Mouse (Mus musculus): ENCODE measurements at regions not wholly inside any gene's neighbourhood (a gene's known extent, or its start where the extent isn't known, plus 50 kb on each side); places are given as distances from the start of the nearest gene placed in this dataset.

- no peak for DNase-seq
- intact Hi-C loops (cut with DNase I), result no loop called here
Observed at GRCm38 (mm10) chr14:48853479-48854187, 180.0 kb upstream of the Otx2 start.

- no peak for DNase-seq
- intact Hi-C loops (cut with DNase I), result no loop called here
Observed at GRCm38 (mm10) chr14:48852787-48853186, 179.2 kb upstream of the Otx2 start.

- no peak for DNase-seq
- intact Hi-C loops (cut with DNase I), result no loop called here
Observed at GRCm38 (mm10) chr14:48852061-48852460, 178.4 kb upstream of the Otx2 start.

- no peak for DNase-seq
- intact Hi-C loops (cut with DNase I), result no loop called here
Observed at GRCm38 (mm10) chr14:48842861-48843260, 169.2 kb upstream of the Otx2 start.

DNA sequence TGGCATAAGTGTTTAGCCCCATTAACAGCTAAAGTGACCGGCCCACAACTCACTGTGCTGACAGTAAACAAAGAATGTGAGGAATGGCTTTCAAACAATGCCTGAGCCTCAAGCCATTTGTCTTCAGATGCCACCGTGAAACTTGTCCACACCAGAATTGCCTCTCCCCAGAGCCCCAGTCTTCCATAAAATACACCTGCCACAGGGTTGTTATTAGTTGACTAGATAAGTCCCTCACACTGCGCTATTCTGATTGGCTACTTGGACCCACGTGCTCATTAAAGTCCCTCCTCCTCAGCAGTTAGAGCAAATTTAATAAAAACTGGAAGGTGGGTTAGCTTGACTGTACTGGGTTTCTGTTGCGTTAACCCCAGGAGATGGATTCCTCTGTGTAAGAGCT is 167.7 kb upstream of the Otx2 start:
- intact Hi-C loops (cut with DNase I), result no loop called here
- no peak for DNase-seq

DNA sequence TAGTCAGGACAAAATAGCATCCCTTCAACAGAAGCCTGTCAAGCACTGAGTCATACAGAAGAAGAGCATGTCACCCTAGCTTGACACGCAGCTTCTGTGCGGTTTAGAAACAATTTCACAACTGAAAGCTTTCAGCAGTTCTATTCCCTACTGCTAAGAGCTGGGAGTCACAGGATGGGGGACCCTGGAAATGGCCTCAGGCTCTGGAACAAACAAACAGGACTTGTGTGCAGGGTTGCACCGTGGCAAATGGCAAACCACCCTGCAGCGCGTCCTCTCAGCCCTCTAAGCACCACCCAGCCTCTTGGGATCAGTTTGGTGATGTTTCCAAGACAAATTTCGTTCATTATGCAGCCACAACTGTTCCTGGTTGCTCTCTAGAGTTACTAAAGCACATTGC is 163.6 kb upstream of the Otx2 start:
- intact Hi-C loops (cut with DNase I), result no loop called here
- no peak for DNase-seq

- intact Hi-C loops (cut with DNase I), result no loop called here
Observed at GRCm38 (mm10) chr14:48836071-48836470, 162.5 kb upstream of the Otx2 start.

GRCm38 (mm10) chr14:48834416-48834815 is 160.8 kb upstream of the Otx2 start:
- intact Hi-C loops (cut with DNase I), result no loop called here
- DNase-seq, result no peak

More at GRCm38 (mm10) chr14:48836071-48836470, 162.5 kb upstream of the Otx2 start:
- DNase-seq, result no peak

DNA sequence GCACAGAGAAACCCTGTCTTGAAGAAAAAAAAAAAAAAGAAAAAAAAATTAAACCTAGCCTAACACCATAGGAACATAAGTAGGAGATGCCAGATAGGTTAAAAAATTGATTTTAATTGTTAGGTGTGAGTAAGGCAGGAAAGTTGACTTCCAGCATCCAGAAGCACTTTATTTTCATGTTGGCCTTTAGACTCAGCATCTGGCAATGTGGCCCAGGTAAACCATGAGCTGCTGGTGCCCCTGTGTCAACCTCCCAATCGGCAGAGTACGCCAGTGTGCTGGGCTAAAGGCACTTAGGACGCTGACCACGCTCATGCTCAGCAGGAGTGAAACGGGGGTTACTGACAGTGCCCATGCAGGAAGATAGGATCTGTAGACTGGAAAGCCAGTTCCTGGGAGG is 152.8 kb upstream of the Otx2 start:
- no peak for DNase-seq
- intact Hi-C loops (cut with DNase I), result no loop called here

- intact Hi-C loops (cut with DNase I), result no loop called here
- no peak for DNase-seq
Observed at GRCm38 (mm10) chr14:48824375-48824774, 150.8 kb upstream of the Otx2 start.

GRCm38 (mm10) chr14:48815941-48816340 is 142.3 kb upstream of the Otx2 start:
- no peak for DNase-seq
- intact Hi-C loops (cut with DNase I), result no loop called here

DNA sequence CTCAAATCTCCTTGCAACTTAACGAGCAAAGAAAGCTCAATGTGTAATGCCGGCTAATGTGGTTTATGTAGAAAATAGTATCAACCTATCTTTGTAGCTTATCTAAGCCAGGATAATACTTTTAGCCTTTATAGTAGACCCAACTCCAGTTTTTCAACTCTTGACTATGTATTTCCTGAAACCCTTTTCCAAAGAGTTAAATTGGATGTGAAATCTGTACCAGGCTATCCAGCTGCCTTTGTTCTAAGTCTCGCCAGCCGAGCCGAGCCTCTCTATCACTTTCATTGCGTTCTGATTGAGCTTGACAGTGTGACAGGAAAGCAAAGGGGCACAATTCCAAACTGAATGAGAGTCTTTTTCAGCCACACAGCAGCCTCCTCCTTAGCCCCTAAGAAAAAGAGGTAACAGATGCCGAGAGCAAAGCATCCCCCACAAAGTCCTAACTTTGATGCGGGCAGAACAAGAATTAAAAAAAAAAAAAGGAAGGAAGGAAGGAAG is 141.7 kb upstream of the Otx2 start:
- intact Hi-C loops (cut with DNase I), result no loop called here
- no peak for DNase-seq

DNA sequence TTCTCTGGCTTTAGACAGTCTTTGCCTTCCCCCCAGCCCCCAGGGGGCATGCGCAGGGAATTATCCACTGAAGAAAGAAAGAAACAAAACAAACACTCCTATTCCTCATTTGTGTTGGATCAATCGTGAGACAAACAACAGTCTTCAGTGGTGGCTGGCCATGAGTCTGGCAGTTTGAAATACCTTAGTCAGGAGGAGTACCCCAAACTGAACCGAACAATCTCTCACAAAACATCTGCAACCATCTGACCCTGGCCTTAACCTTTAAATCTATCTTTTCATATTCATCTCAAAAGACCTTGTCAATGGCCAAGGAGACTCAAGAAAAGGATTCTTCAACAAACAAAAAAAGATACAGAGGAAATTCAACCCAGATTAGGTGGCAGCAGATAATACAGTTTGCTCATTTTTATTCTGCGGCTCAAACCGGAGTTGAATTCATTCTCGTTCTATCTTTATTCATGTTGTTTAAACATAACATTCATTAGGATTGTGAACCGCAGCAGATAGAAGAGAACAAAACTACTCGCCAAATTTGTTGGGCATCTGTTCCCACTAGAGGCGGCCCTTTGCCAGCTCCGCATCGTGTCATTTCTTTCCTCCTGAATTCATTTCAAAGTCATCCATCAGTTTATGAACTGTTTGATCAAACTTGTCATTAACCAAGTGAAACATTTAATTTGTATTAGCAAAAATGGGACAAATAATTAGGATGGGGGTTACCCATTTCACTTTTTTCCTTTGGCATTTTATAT is 139.3 kb upstream of the Otx2 start:
- DNase-seq, result no peak
- intact Hi-C loops (cut with DNase I), result no loop called here

DNA sequence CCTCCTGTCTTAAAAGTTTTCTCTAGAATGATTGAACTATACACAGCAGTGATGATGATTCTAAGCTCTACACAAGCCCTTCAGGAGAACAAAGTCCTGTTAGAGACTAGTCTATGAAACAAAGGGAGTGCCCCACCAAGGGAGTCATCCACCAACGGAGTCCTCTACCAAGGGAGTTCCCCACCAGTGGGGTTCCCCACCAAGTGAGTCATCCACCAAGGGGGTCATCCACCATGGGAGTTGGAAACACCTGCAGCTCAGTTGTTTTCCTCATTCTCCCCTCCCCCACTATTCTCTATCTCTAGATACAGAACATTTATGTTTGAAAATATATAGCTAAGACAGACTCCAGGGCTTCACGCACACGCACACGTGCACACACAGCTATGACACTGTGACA is 130.5 kb upstream of the Otx2 start:
- intact Hi-C loops (cut with DNase I), result no loop called here
- no peak for DNase-seq

DNA sequence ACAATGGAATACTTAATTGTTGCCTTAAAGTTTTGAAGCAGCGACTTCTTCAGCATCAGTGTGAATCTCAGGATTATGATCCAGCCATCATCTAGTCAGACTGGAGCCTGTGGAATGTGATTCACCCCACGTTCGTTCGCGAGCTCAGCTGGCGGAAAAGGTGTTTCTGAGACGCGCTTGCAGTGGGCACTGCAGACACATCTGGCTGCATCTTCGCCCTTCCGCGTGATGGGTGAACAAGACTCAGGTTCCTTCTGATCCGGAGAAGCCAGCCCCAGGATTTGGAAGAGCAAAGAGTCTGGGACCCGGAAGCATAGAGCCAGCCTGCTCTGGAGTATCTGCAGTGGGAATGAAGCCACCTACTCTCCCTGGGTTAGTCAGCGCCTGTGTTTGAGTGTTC is 127.7 kb upstream of the Otx2 start:
- intact Hi-C loops (cut with DNase I), result no loop called here
- DNase-seq, result no peak

GRCm38 (mm10) chr14:48800857-48801256 is 127.2 kb upstream of the Otx2 start:
- no peak for DNase-seq
- intact Hi-C loops (cut with DNase I), result no loop called here

GRCm38 (mm10) chr14:48800100-48800449 is 126.5 kb upstream of the Otx2 start:
- intact Hi-C loops (cut with DNase I), result no loop called here
- no peak for DNase-seq

- no peak for DNase-seq
- intact Hi-C loops (cut with DNase I), result no loop called here
Observed at GRCm38 (mm10) chr14:48799442-48800099, 126.0 kb upstream of the Otx2 start.

GRCm38 (mm10) chr14:48791507-48791906 is 117.9 kb upstream of the Otx2 start:
- intact Hi-C loops (cut with DNase I), result no loop called here
- no peak for DNase-seq

DNA sequence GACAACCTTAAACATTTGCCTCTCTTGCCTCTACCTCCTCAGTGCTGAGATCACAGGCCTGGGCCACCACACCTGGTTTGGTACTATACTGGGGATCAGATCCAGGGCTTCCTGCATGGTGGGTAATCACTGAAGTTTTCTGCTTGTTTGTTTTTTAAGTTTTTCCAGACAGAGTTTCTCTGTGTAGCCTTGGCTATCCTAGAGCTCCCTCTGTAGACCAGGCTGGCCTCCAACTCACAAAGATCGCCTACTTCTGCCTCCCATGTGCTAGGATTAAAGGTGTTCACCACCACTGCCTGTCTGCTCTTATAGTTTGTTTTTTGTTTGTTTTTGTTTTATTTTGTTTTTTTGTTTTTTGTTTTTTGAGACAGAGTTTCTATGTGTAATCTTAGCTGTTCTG is 105.7 kb upstream of the Otx2 start:
- intact Hi-C loops (cut with DNase I), result no loop called here

DNA sequence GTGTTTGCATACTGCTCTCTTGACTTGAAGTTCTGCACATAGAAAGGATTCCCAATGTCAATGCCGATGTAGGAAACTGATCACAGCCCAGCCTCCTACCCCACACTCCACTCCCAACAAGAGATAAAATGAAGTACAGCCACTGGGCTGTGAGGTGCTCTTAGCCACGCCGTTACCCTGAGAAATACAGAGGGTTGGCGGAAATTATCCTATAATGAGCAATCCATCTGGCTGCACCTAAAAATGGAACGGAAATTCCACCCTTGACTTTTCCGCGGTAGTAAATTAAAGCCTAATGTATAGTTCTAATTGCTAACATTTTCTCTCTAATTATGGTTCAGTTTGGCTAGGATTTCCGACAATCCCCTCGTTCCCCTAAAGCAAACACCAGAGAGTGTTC is 97.2 kb upstream of the Otx2 start:
- DNase-seq, result no peak
- intact Hi-C loops (cut with DNase I), result no loop called here

More for the DNA sequence above, 105.7 kb upstream of the Otx2 start:
- DNase-seq, result no peak

- intact Hi-C loops (cut with DNase I), result no loop called here
- no peak for DNase-seq
Observed at GRCm38 (mm10) chr14:48762691-48763090, 89.1 kb upstream of the Otx2 start.
